Mouse (Mus musculus): ENCODE measurements at regions not wholly inside any gene's neighbourhood (a gene's known extent, or its start where the extent isn't known, plus 50 kb on each side); places are given as distances from the start of the nearest gene placed in this dataset.

- Histone ChIP-seq H3K36me3 (ENCODE audit: control insufficient read depth, insufficient read depth, low read length) (no peaks in the 10 kb centered on the region), H3K4me3 (ENCODE audit: low read depth, low read length) (no peak overlapping the region), H3K4me1 (replicated peaks; ENCODE audit: control insufficient read depth, insufficient read depth, low read length) (peaks cover 4% of the 10 kb centered on the region; the same call in 1 of the 2 replicates), H3K4me2 (no peak overlapping the region), H3K27ac (ENCODE audit: low read depth, low read length) (no peak overlapping the region), H3K9me3 (ENCODE audit: control insufficient read depth, low read length) (no peaks in the 10 kb centered on the region), H3K9ac (ENCODE audit: low read depth, low read length) (no peak overlapping the region), H3K27me3 (replicated peaks; ENCODE audit: control insufficient read depth, insufficient read depth, low read length) (peaks cover 30% of the 10 kb centered on the region)
- no peak for ATAC-seq (replicated peaks; ENCODE audit: low FRiP score)
- no peak for DNase-seq (ENCODE audit: low spot score)
- 77% methylated on average over 10 of the region's 10 CpGs for WGBS
These were observed 307.9 kb downstream of the Mtx2 start for GRCm38 (mm10) chr2:75133298-75134080.

GRCm38 (mm10) chr2:75136618-75137017, 311.0 kb downstream of the Mtx2 start:
- H3K4me3 ChIP-seq (ENCODE audit: low read depth, low read length): no peak overlapping the region
- no peak overlapping the region for H3K4me2 ChIP-seq
- H3K36me3 ChIP-seq (ENCODE audit: control insufficient read depth, insufficient read depth, low read length): no peaks in the 10 kb centered on the region
- no peaks in the 10 kb centered on the region for H3K9me3 ChIP-seq (ENCODE audit: control insufficient read depth, low read length)
- peaks cover 48% of the 10 kb centered on the region for H3K27me3 ChIP-seq (replicated peaks; ENCODE audit: control insufficient read depth, insufficient read depth, low read length)
- H3K9ac ChIP-seq (ENCODE audit: low read depth, low read length): no peak overlapping the region
- DNase-seq (ENCODE audit: low spot score) (no peak), ATAC-seq (replicated peaks; ENCODE audit: low FRiP score) (no peak)
- 23% methylated on average over 8 of the region's 8 CpGs for WGBS
- no peak overlapping the region for H3K27ac ChIP-seq (ENCODE audit: low read depth, low read length)
- H3K4me1 ChIP-seq (replicated peaks; ENCODE audit: control insufficient read depth, insufficient read depth, low read length): peaks cover 4% of the 10 kb centered on the region; the same call in 1 of the 2 replicates

- Histone ChIP-seq H3K27ac (ENCODE audit: low read depth, low read length) (no peak overlapping the region), H3K4me1 (replicated peaks; ENCODE audit: control insufficient read depth, insufficient read depth, low read length) (peaks cover 4% of the 10 kb centered on the region; the same call in 1 of the 2 replicates), H3K9ac (ENCODE audit: low read depth, low read length) (no peak overlapping the region), H3K36me3 (ENCODE audit: control insufficient read depth, insufficient read depth, low read length) (no peaks in the 10 kb centered on the region), H3K4me2 (peak overlapping the region; percentile 63), H3K27me3 (replicated peaks; ENCODE audit: control insufficient read depth, insufficient read depth, low read length) (peaks cover 48% of the 10 kb centered on the region), H3K9me3 (ENCODE audit: control insufficient read depth, low read length) (no peaks in the 10 kb centered on the region), H3K4me3 (ENCODE audit: low read depth, low read length) (peak overlapping the region; percentile 39)
- no peak for ATAC-seq (replicated peaks; ENCODE audit: low FRiP score)
- DNase-seq (ENCODE audit: low spot score): no peak
- 2% methylated on average over 41 of the region's 42 CpGs for WGBS
These were observed 311.8 kb downstream of the Mtx2 start for GRCm38 (mm10) chr2:75137133-75137982.

- Histone ChIP-seq H3K4me2 (peak overlapping the region; percentile 63), H3K27ac (ENCODE audit: low read depth, low read length) (no peak overlapping the region), H3K36me3 (ENCODE audit: control insufficient read depth, insufficient read depth, low read length) (no peaks in the 10 kb centered on the region), H3K4me3 (ENCODE audit: low read depth, low read length) (peak overlapping the region; percentile 39), H3K9ac (ENCODE audit: low read depth, low read length) (no peak overlapping the region), H3K27me3 (replicated peaks; ENCODE audit: control insufficient read depth, insufficient read depth, low read length) (peaks cover 48% of the 10 kb centered on the region), H3K4me1 (replicated peaks; ENCODE audit: control insufficient read depth, insufficient read depth, low read length) (peaks cover 4% of the 10 kb centered on the region; the same call in 1 of the 2 replicates), H3K9me3 (ENCODE audit: control insufficient read depth, low read length) (no peaks in the 10 kb centered on the region)
- DNase-seq (ENCODE audit: low spot score) (peak; percentile 54), ATAC-seq (replicated peaks; ENCODE audit: low FRiP score) (no peak)
- 7% methylated on average over 29 of the region's 29 CpGs for WGBS
These were observed 312.6 kb downstream of the Mtx2 start for GRCm38 (mm10) chr2:75137983-75138745.

- Histone ChIP-seq H3K9ac (ENCODE audit: low read depth, low read length) (no peak overlapping the region), H3K36me3 (ENCODE audit: control insufficient read depth, insufficient read depth, low read length) (no peaks in the 10 kb centered on the region), H3K9me3 (ENCODE audit: control insufficient read depth, low read length) (no peaks in the 10 kb centered on the region), H3K4me1 (replicated peaks; ENCODE audit: control insufficient read depth, insufficient read depth, low read length) (peaks cover 4% of the 10 kb centered on the region; the same call in 1 of the 2 replicates), H3K4me3 (ENCODE audit: low read depth, low read length) (no peak overlapping the region), H3K27ac (ENCODE audit: low read depth, low read length) (no peak overlapping the region), H3K27me3 (replicated peaks; ENCODE audit: control insufficient read depth, insufficient read depth, low read length) (peaks cover 45% of the 10 kb centered on the region), H3K4me2 (no peak overlapping the region)
- no peak for ATAC-seq (replicated peaks; ENCODE audit: low FRiP score)
- WGBS: 27% methylated on average over 9 of the region's 9 CpGs
- no peak for DNase-seq (ENCODE audit: low spot score)
These were observed 313.1 kb downstream of the Mtx2 start for GRCm38 (mm10) chr2:75138746-75139060.

GRCm38 (mm10) chr2:75139544-75139943, 313.9 kb downstream of the Mtx2 start:
- ATAC-seq (replicated peaks; ENCODE audit: low FRiP score): no peak
- Histone ChIP-seq H3K9me3 (ENCODE audit: control insufficient read depth, low read length) (no peaks in the 10 kb centered on the region), H3K27ac (ENCODE audit: low read depth, low read length) (no peak overlapping the region), H3K9ac (ENCODE audit: low read depth, low read length) (no peak overlapping the region), H3K4me3 (ENCODE audit: low read depth, low read length) (no peak overlapping the region), H3K36me3 (ENCODE audit: control insufficient read depth, insufficient read depth, low read length) (no peaks in the 10 kb centered on the region), H3K4me1 (replicated peaks; ENCODE audit: control insufficient read depth, insufficient read depth, low read length) (peaks cover 4% of the 10 kb centered on the region; the same call in 1 of the 2 replicates), H3K27me3 (replicated peaks; ENCODE audit: control insufficient read depth, insufficient read depth, low read length) (peaks cover 47% of the 10 kb centered on the region), H3K4me2 (no peak overlapping the region)
- DNase-seq (ENCODE audit: low spot score): no peak
- WGBS: 51% methylated on average over 2 of the region's 2 CpGs

GRCm38 (mm10) chr2:75142675-75143074, 317.1 kb downstream of the Mtx2 start:
- H3K27me3 ChIP-seq (replicated peaks; ENCODE audit: control insufficient read depth, insufficient read depth, low read length): peaks cover 31% of the 10 kb centered on the region
- H3K9ac ChIP-seq (ENCODE audit: low read depth, low read length): no peak overlapping the region
- H3K4me2 ChIP-seq: no peak overlapping the region
- no peak for ATAC-seq (replicated peaks; ENCODE audit: low FRiP score)
- no peak overlapping the region for H3K4me3 ChIP-seq (ENCODE audit: low read depth, low read length)
- no peak for DNase-seq (ENCODE audit: low spot score)
- no peak overlapping the region for H3K27ac ChIP-seq (ENCODE audit: low read depth, low read length)
- no peaks in the 10 kb centered on the region for H3K4me1 ChIP-seq (replicated peaks; ENCODE audit: control insufficient read depth, insufficient read depth, low read length)
- 21% methylated on average over 2 of the region's 2 CpGs for WGBS
- no peaks in the 10 kb centered on the region for H3K36me3 ChIP-seq (ENCODE audit: control insufficient read depth, insufficient read depth, low read length)
- no peaks in the 10 kb centered on the region for H3K9me3 ChIP-seq (ENCODE audit: control insufficient read depth, low read length)

- H3K4me2 ChIP-seq: no peak overlapping the region
- H3K27me3 ChIP-seq (replicated peaks; ENCODE audit: control insufficient read depth, insufficient read depth, low read length): peaks cover 13% of the 10 kb centered on the region
- H3K27ac ChIP-seq (ENCODE audit: low read depth, low read length): no peak overlapping the region
- H3K36me3 ChIP-seq (ENCODE audit: control insufficient read depth, insufficient read depth, low read length): no peaks in the 10 kb centered on the region
- H3K9me3 ChIP-seq (ENCODE audit: control insufficient read depth, low read length): no peaks in the 10 kb centered on the region
- H3K4me3 ChIP-seq (ENCODE audit: low read depth, low read length): no peak overlapping the region
- 53% methylated on average over 12 of the region's 12 CpGs for WGBS
- no peak overlapping the region for H3K9ac ChIP-seq (ENCODE audit: low read depth, low read length)
- no peaks in the 10 kb centered on the region for H3K4me1 ChIP-seq (replicated peaks; ENCODE audit: control insufficient read depth, insufficient read depth, low read length)
- DNase-seq (ENCODE audit: low spot score) (no peak), ATAC-seq (replicated peaks; ENCODE audit: low FRiP score) (no peak)
These were observed 319.3 kb downstream of the Mtx2 start for GRCm38 (mm10) chr2:75144861-75145260.
